Mouse (Mus musculus) cerebellum, adult 2 months (tissue): ENCODE measurements around the gene Foxo3. TPM values are rescaled to one million over a fixed set of nuclear protein-coding genes. Genes with fewer than 3 reads are reported as not detected.
A peak's percentile ranks its signal among the peaks of the same experiment; 100 is the strongest.

Experiments used
- DNase-seq, 2 experiments: peaks; one replicate each; pipeline ENCODE4 v3.0.0; 2021
- H3K27ac ChIP-seq: fragments of 200-500 bp; 2 replicates; pipeline ENCODE4 v1.5.1; 2012; ENCODE audit warnings: low read length, control low read depth, inconsistent platforms; ENCODE audit not compliant: insufficient read depth
- H3K27me3 ChIP-seq: fragments of 200-500 bp; 2 replicates; pipeline ENCODE4 v1.6.1; 2012; ENCODE audit warnings: inconsistent platforms, mild to moderate bottlenecking, low read length, moderate library complexity; ENCODE audit not compliant: control insufficient read depth, insufficient read depth
- H3K4me1 ChIP-seq: fragments of 200-500 bp; 2 replicates; pipeline ENCODE4 v1.6.1; 2011; ENCODE audit warnings: low read length; ENCODE audit not compliant: control insufficient read depth, insufficient read depth
- H3K4me3 ChIP-seq: fragments of 200-500 bp; replicated peaks from 2 replicates; pipeline ENCODE3; 2011; ENCODE audit warnings: mild to moderate bottlenecking, low read depth, low read length, control low read depth; ENCODE audit not compliant: insufficient read depth
- CTCF ChIP-seq: fragments of 200-500 bp; IDR thresholded peaks from 2 replicates; pipeline ENCODE4 v1.5.1; 2011; ENCODE audit warnings: low read depth, mild to moderate bottlenecking, control low read depth, low read length, moderate library complexity, borderline replicate concordance; ENCODE audit not compliant: insufficient read depth
- POLR2A ChIP-seq: fragments of 200-500 bp; IDR thresholded peaks from 2 replicates; pipeline ENCODE4 v1.6.1; 2011; ENCODE audit warnings: low read length, control low read depth, borderline replicate concordance; ENCODE audit not compliant: insufficient read depth
- WGBS: fragments of 180-500 bp; shearing (Covaris S2); methylation state at CpG from one replicate; pipeline ENCODE4 v1.1.7; 2018; 5-methylcytosine and 5-hydroxymethylcytosine counted together
- polyA plus RNA-seq: library from polyadenylated mRNA; depleted of rRNA; stranded (reverse); fragments of >200 nt; gene quantifications from 2 replicates; pipeline ENCODE4 v1.2.3, GENCODE M21; 2012

The Foxo3 gene
- polyA plus RNA-seq, 1 experiment: 50.5 TPM

DNA sequence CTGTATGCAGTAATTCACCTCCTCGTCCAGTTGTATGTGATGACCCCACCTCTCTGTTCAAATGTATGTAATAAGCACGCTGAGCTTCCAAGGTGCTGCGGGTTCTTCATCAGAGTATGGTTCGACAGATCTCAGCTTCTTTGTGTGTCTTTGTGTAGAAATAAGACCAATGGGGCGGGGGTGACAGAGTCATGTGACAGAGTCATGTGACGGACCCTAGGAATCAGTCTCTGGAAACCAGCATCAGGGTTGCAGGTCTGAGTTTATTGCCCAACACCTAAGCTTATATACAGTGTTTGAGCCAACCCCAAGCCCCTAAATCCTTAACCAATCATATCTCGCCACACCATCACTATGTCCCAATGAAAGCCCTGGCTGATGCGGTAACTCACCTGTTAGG is 29.9 kb upstream of the Foxo3 start:
- TF ChIP-seq CTCF (no peak), POLR2A (no peak)
- Histone ChIP-seq H3K27me3 (no peaks in the 10 kb centered on the region), H3K4me3 (no peak overlapping the region), H3K27ac (no peak overlapping the region), H3K4me1 (no peaks in the 10 kb centered on the region)
- 87% methylated on average over 8 of the region's 8 CpGs for WGBS
- DNase-seq: no peak

- no peak overlapping the region for H3K4me3 ChIP-seq
- no peak overlapping the region for H3K27ac ChIP-seq
- H3K4me1 ChIP-seq: no peaks in the 10 kb centered on the region
- no peaks in the 10 kb centered on the region for H3K27me3 ChIP-seq
- 50% methylated on average over 4 of the region's 4 CpGs for WGBS
- DNase-seq: no peak
- TF ChIP-seq POLR2A (no peak), CTCF (no peak)
Measured at GRCm38 (mm10) chr10:42300805-42301204, 24.2 kb upstream of the Foxo3 start.

- WGBS: 75% methylated on average over 7 of the region's 7 CpGs
- H3K4me3 ChIP-seq: no peak overlapping the region
Measured at GRCm38 (mm10) chr10:42299967-42300366, 23.4 kb upstream of the Foxo3 start.

GRCm38 (mm10) chr10:42299426-42299825 is 22.9 kb upstream of the Foxo3 start:
- 72% methylated on average over 6 of the region's 6 CpGs for WGBS
- Histone ChIP-seq H3K4me1 (no peaks in the 10 kb centered on the region), H3K27ac (no peak overlapping the region), H3K4me3 (no peak overlapping the region), H3K27me3 (no peaks in the 10 kb centered on the region)
- DNase-seq: no peak
- TF ChIP-seq CTCF: no peak
- no peak for TF ChIP-seq POLR2A

More at GRCm38 (mm10) chr10:42299967-42300366, 23.4 kb upstream of the Foxo3 start:
- no peaks in the 10 kb centered on the region for H3K4me1 ChIP-seq
- H3K27ac ChIP-seq: no peak overlapping the region
- no peak for DNase-seq
- no peaks in the 10 kb centered on the region for H3K27me3 ChIP-seq
- TF ChIP-seq POLR2A: no peak
- no peak for TF ChIP-seq CTCF

- TF ChIP-seq POLR2A: no peak
- 0 out of 2 replicates have a peak, but pooled peaks have one; percentile 22 for TF ChIP-seq CTCF
- no peaks in the 10 kb centered on the region for H3K27me3 ChIP-seq
- no peak for DNase-seq
- peaks cover 7% of the 10 kb centered on the region; the same call in 1 of the 2 replicates for H3K4me1 ChIP-seq
- 100% methylated on average over 1 of the region's 1 CpGs for WGBS
- H3K27ac ChIP-seq: no peak overlapping the region
- no peak overlapping the region for H3K4me3 ChIP-seq
Measured at GRCm38 (mm10) chr10:42297954-42298353, 21.4 kb upstream of the Foxo3 start.

GRCm38 (mm10) chr10:42297109-42297508 is 20.6 kb upstream of the Foxo3 start:
- Histone ChIP-seq H3K27me3 (no peaks in the 10 kb centered on the region), H3K4me3 (no peak overlapping the region), H3K27ac (no peak overlapping the region), H3K4me1 (peaks cover 7% of the 10 kb centered on the region; the same call in 1 of the 2 replicates)
- TF ChIP-seq CTCF: no peak
- no peak for TF ChIP-seq POLR2A
- DNase-seq: no peak
- 81% methylated on average over 2 of the region's 2 CpGs for WGBS

DNA sequence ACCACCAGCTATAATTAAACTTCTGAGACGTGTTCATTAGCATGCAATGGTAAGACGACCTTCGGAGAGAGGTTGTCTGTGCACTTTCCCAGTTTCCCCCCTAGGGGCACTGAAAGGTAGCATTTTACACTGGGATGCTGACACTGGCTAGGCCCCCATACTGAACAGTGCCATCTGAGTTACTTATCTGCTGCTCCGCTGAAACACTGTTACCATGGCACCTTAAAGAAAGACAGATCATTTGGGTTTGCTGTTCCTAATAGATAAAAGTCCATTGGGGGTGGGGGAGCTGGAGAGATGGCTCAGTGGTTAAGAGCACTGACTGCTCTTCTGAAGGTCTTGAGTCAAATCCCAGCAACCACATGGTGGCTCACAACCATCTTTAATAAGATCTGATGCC is 20.0 kb upstream of the Foxo3 start:
- Histone ChIP-seq H3K27me3 (no peaks in the 10 kb centered on the region), H3K27ac (no peak overlapping the region), H3K4me3 (no peak overlapping the region), H3K4me1 (peaks cover 7% of the 10 kb centered on the region; the same call in 1 of the 2 replicates)
- DNase-seq: no peak
- TF ChIP-seq POLR2A (no peak), CTCF (no peak)
- WGBS: 62% methylated on average over 4 of the region's 4 CpGs

- Histone ChIP-seq H3K27ac (no peak overlapping the region), H3K4me1 (peaks cover 7% of the 10 kb centered on the region; the same call in 1 of the 2 replicates), H3K27me3 (no peaks in the 10 kb centered on the region), H3K4me3 (no peak overlapping the region)
- peak; percentile 89 for TF ChIP-seq CTCF
- TF ChIP-seq POLR2A: no peak
- peak; percentile 43 to 53 for DNase-seq
- WGBS: 5% methylated on average over 1 of the region's 1 CpGs
Measured at GRCm38 (mm10) chr10:42295028-42295427, 18.5 kb upstream of the Foxo3 start.

DNA sequence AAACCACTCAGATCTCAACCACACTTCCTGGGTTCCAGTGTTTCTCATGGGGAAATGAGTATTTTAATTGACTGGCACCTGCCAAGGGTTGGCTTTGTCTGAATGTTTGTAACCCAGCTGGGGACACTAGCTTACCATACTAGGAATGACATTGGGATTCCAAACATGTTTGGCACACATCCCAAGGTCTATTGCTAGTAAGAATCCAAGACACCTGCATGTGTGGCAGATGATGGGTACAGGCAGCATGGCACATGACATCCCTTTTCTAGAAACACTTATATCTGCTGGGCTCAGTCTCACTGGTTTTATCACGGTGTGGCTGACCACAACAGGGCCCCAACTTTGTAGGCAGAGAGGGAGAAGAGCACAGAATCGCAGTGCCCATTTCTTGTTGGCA is 17.8 kb upstream of the Foxo3 start:
- WGBS: 24% methylated on average over 2 of the region's 2 CpGs
- no peak overlapping the region for H3K4me3 ChIP-seq
- no peak overlapping the region for H3K27ac ChIP-seq
- H3K27me3 ChIP-seq: no peaks in the 10 kb centered on the region
- DNase-seq: no peak
- TF ChIP-seq CTCF: no peak
- TF ChIP-seq POLR2A: no peak
- H3K4me1 ChIP-seq: peaks cover 7% of the 10 kb centered on the region; the same call in 1 of the 2 replicates
